Mouse (Mus musculus) small intestine, adult 2 months (tissue): ENCODE results near the gene Gfod1. TPM values are rescaled to one million over a fixed set of nuclear protein-coding genes. Genes with fewer than 3 reads are reported as not detected.

Experiments used
- H3K27ac ChIP-seq: fragments of 200-500 bp; 2 replicates; pipeline ENCODE4 v1.5.1; 2012; ENCODE audit warnings: low read depth, low read length, control low read depth, inconsistent platforms; ENCODE audit not compliant: insufficient read depth
- H3K27me3 ChIP-seq: fragments of 200-500 bp; 2 replicates; pipeline ENCODE4 v1.6.1; 2012; ENCODE audit warnings: mild to moderate bottlenecking, moderate library complexity, low read length, inconsistent platforms; ENCODE audit not compliant: control insufficient read depth, insufficient read depth
- H3K36me3 ChIP-seq: fragments of 200-500 bp; 2 replicates; pipeline ENCODE4 v1.6.1; 2012; ENCODE audit warnings: mild to moderate bottlenecking, low read length, control low read depth, inconsistent platforms; ENCODE audit not compliant: control insufficient read depth, insufficient read depth
- H3K4me1 ChIP-seq: fragments of 200-500 bp; 2 replicates; pipeline ENCODE4 v1.6.1; 2012; ENCODE audit warnings: low read length, inconsistent platforms, mixed read lengths; ENCODE audit not compliant: control insufficient read depth, insufficient read depth, insufficient read length
- H3K4me3 ChIP-seq: fragments of 200-500 bp; 2 replicates; pipeline ENCODE4 v1.5.1; 2012; ENCODE audit warnings: low read depth, mild to moderate bottlenecking, control low read depth, inconsistent platforms, low read length, moderate library complexity
- CTCF ChIP-seq: fragments of 200-500 bp; IDR thresholded peaks from 2 replicates; pipeline ENCODE4 v1.5.1; 2012; ENCODE audit warnings: low read depth, mild to moderate bottlenecking, control low read depth, inconsistent platforms, low read length, moderate library complexity, mixed read lengths; ENCODE audit not compliant: insufficient replicate concordance, insufficient read length; ENCODE audit errors: extremely low read depth
- POLR2A ChIP-seq: fragments of 200-500 bp; IDR thresholded peaks from 2 replicates; pipeline ENCODE4 v1.6.1; 2012; ENCODE audit warnings: low read depth, mild to moderate bottlenecking, control low read depth, inconsistent platforms, low read length, moderate library complexity
- WGBS: fragments of 180-500 bp; shearing (Covaris S2); methylation state at CpG from one replicate; pipeline ENCODE4 v1.1.7; 2018; 5-methylcytosine and 5-hydroxymethylcytosine counted together
- polyA plus RNA-seq: library from polyadenylated mRNA; depleted of rRNA; stranded (reverse); fragments of >200 nt; gene quantifications from 2 replicates; pipeline ENCODE4 v1.2.3, GENCODE M21; 2012

Gfod1 gene
- polyA plus RNA-seq, 1 experiment: 4.3 TPM

- H3K4me3 ChIP-seq: no peak overlapping the region
- 0 out of 2 replicates have a peak, but pooled peaks cover 3% of the 10 kb centered on the region for H3K4me1 ChIP-seq
- no peaks in the 10 kb centered on the region for H3K36me3 ChIP-seq
- no peaks in the 10 kb centered on the region for H3K27me3 ChIP-seq
- no peak overlapping the region for H3K27ac ChIP-seq
- TF ChIP-seq CTCF (no peak), POLR2A (no peak)
- 70% methylated on average over 6 of the region's 6 CpGs for WGBS
Observed at GRCm38 (mm10) chr13:43197187-43197586, 106.8 kb downstream of the Gfod1 start.

GRCm38 (mm10) chr13:43196000-43196399 lies 108.0 kb downstream of the Gfod1 start:
- H3K4me1 ChIP-seq: 0 out of 2 replicates have a peak, but pooled peaks cover 3% of the 10 kb centered on the region
- H3K27me3 ChIP-seq: no peaks in the 10 kb centered on the region
- no peak overlapping the region for H3K27ac ChIP-seq
- H3K4me3 ChIP-seq: no peak overlapping the region
- TF ChIP-seq CTCF (no peak), POLR2A (no peak)
- no peaks in the 10 kb centered on the region for H3K36me3 ChIP-seq
- 23% methylated on average over 7 of the region's 7 CpGs for WGBS

- WGBS: 87% methylated on average over 8 of the region's 8 CpGs
- H3K27me3 ChIP-seq: no peaks in the 10 kb centered on the region
- no peak overlapping the region for H3K4me3 ChIP-seq
- no peaks in the 10 kb centered on the region for H3K36me3 ChIP-seq
- no peak overlapping the region for H3K27ac ChIP-seq
- no peak for TF ChIP-seq POLR2A
- no peak for TF ChIP-seq CTCF
- H3K4me1 ChIP-seq: 0 out of 2 replicates have a peak, but pooled peaks cover 3% of the 10 kb centered on the region
Observed at GRCm38 (mm10) chr13:43193932-43194331, 110.0 kb downstream of the Gfod1 start.

GRCm38 (mm10) chr13:43193266-43193665 lies 110.7 kb downstream of the Gfod1 start:
- no peak for TF ChIP-seq CTCF
- no peak for TF ChIP-seq POLR2A
- no peak overlapping the region for H3K27ac ChIP-seq
- no peak overlapping the region for H3K4me3 ChIP-seq
- no peaks in the 10 kb centered on the region for H3K27me3 ChIP-seq
- H3K36me3 ChIP-seq: no peaks in the 10 kb centered on the region
- 0 out of 2 replicates have a peak, but pooled peaks cover 3% of the 10 kb centered on the region for H3K4me1 ChIP-seq
- WGBS: 5% methylated on average over 7 of the region's 7 CpGs

- TF ChIP-seq POLR2A (no peak), CTCF (no peak)
- Histone ChIP-seq H3K4me3 (0 out of 2 replicates have a peak overlapping the region, but pooled peaks have one; percentile 12), H3K4me1 (0 out of 2 replicates have a peak, but pooled peaks cover 3% of the 10 kb centered on the region), H3K27ac (no peak overlapping the region), H3K27me3 (no peaks in the 10 kb centered on the region), H3K36me3 (no peaks in the 10 kb centered on the region)
- 2% methylated on average over 14 of the region's 14 CpGs for WGBS
Observed at GRCm38 (mm10) chr13:43191741-43192192, 112.2 kb downstream of the Gfod1 start.

GRCm38 (mm10) chr13:43191290-43191689 lies 112.7 kb downstream of the Gfod1 start:
- no peaks in the 10 kb centered on the region for H3K36me3 ChIP-seq
- 0 out of 2 replicates have a peak, but pooled peaks cover 3% of the 10 kb centered on the region for H3K4me1 ChIP-seq
- H3K27me3 ChIP-seq: no peaks in the 10 kb centered on the region
- H3K4me3 ChIP-seq: no peak overlapping the region
- TF ChIP-seq POLR2A: no peak
- no peak for TF ChIP-seq CTCF
- 8% methylated on average over 2 of the region's 2 CpGs for WGBS
- no peak overlapping the region for H3K27ac ChIP-seq

- Histone ChIP-seq H3K4me1 (no peaks in the 10 kb centered on the region), H3K36me3 (no peaks in the 10 kb centered on the region), H3K27me3 (no peaks in the 10 kb centered on the region), H3K27ac (no peak overlapping the region), H3K4me3 (no peak overlapping the region)
- TF ChIP-seq POLR2A: no peak
- WGBS: 91% methylated on average over 4 of the region's 4 CpGs
Observed at GRCm38 (mm10) chr13:43187736-43188135, 116.2 kb downstream of the Gfod1 start.
